Mouse (Mus musculus) lung, postnatal 10 days (tissue): Measurements from ENCODE around the gene Cntn4.

ENCODE experiments used
- DNase-seq: peaks from one replicate; pipeline ENCODE4 v3.0.0; 2021

Gene Cntn4

GRCm38 (mm10) chr6:105677149-105678031 is at the start of gene Cntn4:
TSS of gene Cntn4 (plus strand) at chr6:105677660.
- peak; percentile 2 for DNase-seq

GRCm38 (mm10) chr6:105674276-105674675 is 3.2 kb upstream of the Cntn4 start:
- no peak for DNase-seq

- no peak for DNase-seq
These were observed 2.4 kb upstream of the Cntn4 start for GRCm38 (mm10) chr6:105675099-105675498.

GRCm38 (mm10) chr6:105676637-105677036 is 823 bp upstream of the Cntn4 start:
- DNase-seq = no peak

- no peak for DNase-seq
These were observed 1.3 kb downstream of the Cntn4 start for GRCm38 (mm10) chr6:105678778-105679177.

- DNase-seq = no peak
These were observed 4.0 kb downstream of the Cntn4 start for GRCm38 (mm10) chr6:105681496-105681895.

GRCm38 (mm10) chr6:105683251-105683650 is 5.8 kb downstream of the Cntn4 start:
- no peak for DNase-seq

GRCm38 (mm10) chr6:105684123-105684522 is 6.7 kb downstream of the Cntn4 start:
- DNase-seq = no peak

GRCm38 (mm10) chr6:105688195-105688594 is 10.7 kb downstream of the Cntn4 start:
- DNase-seq = no peak

- no peak for DNase-seq
These were observed 64.6 kb downstream of the Cntn4 start for GRCm38 (mm10) chr6:105742026-105742425.

GRCm38 (mm10) chr6:105780616-105781015 is 103.2 kb downstream of the Cntn4 start:
- DNase-seq = no peak

GRCm38 (mm10) chr6:105788462-105788861 is 111.0 kb downstream of the Cntn4 start:
- DNase-seq = no peak

- DNase-seq = no peak
These were observed 157.6 kb downstream of the Cntn4 start for GRCm38 (mm10) chr6:105835099-105835498.

GRCm38 (mm10) chr6:105847296-105847695 is 169.8 kb downstream of the Cntn4 start:
- DNase-seq = no peak

GRCm38 (mm10) chr6:105892838-105893237 is 215.4 kb downstream of the Cntn4 start:
- DNase-seq = no peak

- DNase-seq = no peak
These were observed 261.0 kb downstream of the Cntn4 start for GRCm38 (mm10) chr6:105938485-105938884.

GRCm38 (mm10) chr6:105939303-105939702 is 261.8 kb downstream of the Cntn4 start:
- DNase-seq = no peak

GRCm38 (mm10) chr6:105940591-105940990 is 263.1 kb downstream of the Cntn4 start:
- no peak for DNase-seq

- peak; percentile 8 for DNase-seq
These were observed 314.0 kb downstream of the Cntn4 start for GRCm38 (mm10) chr6:105991492-105991891.

GRCm38 (mm10) chr6:106013018-106013417 is 335.6 kb downstream of the Cntn4 start:
- no peak for DNase-seq

- DNase-seq = no peak
These were observed 337.7 kb downstream of the Cntn4 start for GRCm38 (mm10) chr6:106015126-106015525.

- no peak for DNase-seq
These were observed 371.4 kb downstream of the Cntn4 start for GRCm38 (mm10) chr6:106048878-106049277.

GRCm38 (mm10) chr6:106056123-106056522 is 378.7 kb downstream of the Cntn4 start:
- DNase-seq = no peak

- DNase-seq = no peak
These were observed 400.7 kb downstream of the Cntn4 start for GRCm38 (mm10) chr6:106078071-106078603.
